Mouse (Mus musculus) cerebellum, postnatal 14 days (tissue): ENCODE data around the gene Psg23.
"Not testable (repeated sequence)": the region's sequence is repeated elsewhere in the genome, so short reads cannot be mapped to it uniquely, and the experiment has no call there.

Source experiments
- DNase-seq, 2 experiments: peaks; one replicate each; pipeline ENCODE4 v3.0.0; 2021; ENCODE audit warnings: mixed read lengths in 2 of 2

The Psg23 gene

DNA sequence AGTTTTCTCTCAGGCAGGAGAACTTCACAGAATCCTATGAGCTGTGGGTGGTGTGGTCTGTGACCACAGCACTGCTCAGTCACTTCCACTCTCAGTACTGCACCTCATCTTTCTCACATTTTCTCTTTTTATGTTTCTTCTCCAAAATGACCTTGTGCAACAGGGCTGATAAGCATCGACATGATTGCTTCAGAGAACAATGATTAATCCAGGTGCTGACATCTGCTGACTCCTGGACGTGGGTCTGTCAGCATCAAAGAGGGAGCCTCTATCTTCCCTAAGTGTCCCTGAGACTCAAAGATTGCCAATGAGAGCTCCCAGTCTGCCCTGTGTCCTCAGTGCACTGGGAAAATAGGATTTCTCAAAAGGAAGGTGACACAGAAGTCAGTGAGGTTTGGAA lies at the start of gene Psg23:
TSS of gene Psg23 (minus strand) at position 101 of the 400 bp plus-strand sequence.
- not testable (repeated sequence) for DNase-seq

- DNase-seq = not testable (repeated sequence)
Measured at GRCm38 (mm10) chr7:18656625-18657024, 40.3 kb upstream of the Psg23 start, which contains the start of gene Psg21. Gene Psg21, minus strand, starts transcription at chr7:18656725.

- not testable (repeated sequence) for DNase-seq
Measured at GRCm38 (mm10) chr7:18626921-18627320, 10.6 kb upstream of the Psg23 start.

GRCm38 (mm10) chr7:18567205-18567604 lies 49.1 kb downstream of the Psg23 start, which contains the start of gene Psg27:
Gene Psg27, minus strand, starts transcription at chr7:18567305.
- no peak for DNase-seq

DNA sequence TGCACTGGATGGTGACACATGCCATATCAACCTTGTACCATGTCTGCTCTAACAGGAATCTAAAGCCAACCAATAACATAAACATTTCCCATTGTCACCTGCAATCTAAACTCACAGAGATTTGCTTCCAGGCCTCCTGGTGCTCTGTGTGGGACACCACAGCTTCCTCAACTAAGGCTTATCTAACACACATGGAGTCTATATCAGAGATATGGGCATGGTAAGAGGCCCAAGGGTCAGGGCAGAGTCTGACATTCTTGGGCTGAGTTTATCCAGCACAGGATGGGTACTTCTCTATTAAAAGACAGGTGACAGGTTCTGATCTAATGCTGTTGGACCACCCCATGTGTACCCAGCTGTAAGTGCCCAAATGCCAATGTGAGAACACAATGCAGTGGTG lies 56.5 kb downstream of the Psg23 start:
- DNase-seq = no peak
